Mouse (Mus musculus) myocyte (in vitro differentiated cells): ENCODE measurements around the gene Ngdn.

Experiments
- MAX ChIP-seq: IDR thresholded peaks from one replicate; pipeline ENCODE4 v1.6.1; 2011; ENCODE audit warnings: low read depth, mild to moderate bottlenecking, control low read depth
- POLR2A ChIP-seq: IDR thresholded peaks from one replicate; pipeline ENCODE4 v1.6.1; 2011; ENCODE audit warnings: low read depth, mild to moderate bottlenecking, control low read depth, moderate library complexity; ENCODE audit not compliant: insufficient read length
- TCF12 ChIP-seq: IDR thresholded peaks from one replicate; pipeline ENCODE4 v1.6.1; 2011; ENCODE audit warnings: mild to moderate bottlenecking, control low read depth; ENCODE audit not compliant: poor library complexity, insufficient read depth, severe bottlenecking

DNA sequence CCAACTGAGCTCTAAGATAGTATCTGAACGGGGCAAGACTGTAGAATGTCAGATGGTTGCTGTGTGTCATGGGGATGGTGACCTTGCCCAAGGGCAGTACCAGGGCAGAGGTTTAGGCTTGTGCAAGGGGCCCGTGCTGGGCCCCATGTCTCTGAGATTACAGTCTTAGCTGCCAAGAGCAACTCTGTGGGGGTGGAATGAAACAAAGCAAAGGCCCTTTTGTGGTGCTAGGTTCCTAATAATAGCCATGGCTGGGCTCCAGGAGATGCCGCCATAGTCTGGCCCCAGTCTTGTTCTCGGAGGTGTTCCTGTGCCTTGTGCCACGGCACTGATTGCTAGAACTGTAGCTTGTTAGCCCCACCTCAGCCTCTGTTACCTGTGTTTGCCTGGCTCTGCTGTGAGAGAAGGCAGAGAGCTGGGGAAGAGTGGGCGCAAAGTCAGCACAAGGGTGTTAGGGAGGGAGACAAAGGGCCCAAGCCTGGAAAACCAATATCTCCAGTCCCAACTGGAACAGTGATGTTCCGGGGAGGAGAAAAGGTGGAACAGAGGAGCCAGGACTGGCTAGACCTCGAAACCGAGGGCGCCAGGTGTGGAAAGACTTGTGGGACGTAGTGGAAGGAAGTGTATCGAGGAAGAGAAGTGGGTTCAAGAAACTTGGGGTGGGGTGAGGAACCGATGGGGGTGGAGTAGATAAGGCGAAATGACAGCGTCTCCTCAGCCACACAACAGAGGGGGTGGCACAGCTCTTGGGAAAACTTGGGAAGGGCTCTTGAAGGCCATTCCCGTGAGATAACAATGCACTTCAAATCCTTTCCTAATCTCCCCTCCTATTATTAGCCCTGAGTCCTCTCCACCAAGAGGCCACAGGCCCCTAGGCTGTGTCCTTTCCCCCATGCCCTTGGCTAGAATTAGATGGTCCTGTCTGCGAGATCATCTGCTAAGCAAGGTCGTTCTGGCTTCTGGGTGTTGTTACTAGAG lies 11.1 kb upstream of the Ngdn start:
- no peak for TF ChIP-seq TCF12
- no peak for TF ChIP-seq POLR2A
- no peak for TF ChIP-seq MAX
